ENCODE assay signal across 8 mouse cellular contexts in genomic region chr12:100159261-100159975, GRCm38 (mm10). TPM values are rescaled to one million over a fixed set of nuclear protein-coding genes. Genes with fewer than 3 reads are reported as not detected.
A peak's percentile ranks its signal among the peaks of the same experiment; 100 is the strongest.
DNase-seq lines count a peak whose midpoint lies in the region; ATAC-seq and TF ChIP-seq lines count a peak whose summit lies in the region.

Nrde2 (minus strand) TSS chr12:100159653.

- peak; percentile 97 for DNase-seq in CH12.LX (ENCODE audit: extremely low read depth)
- DNase-seq in c-Kit-positive CD71-positive TER-119-negative erythroid progenitor cells, embryonic 14.5 days (ENCODE audit: low read depth): peak; percentile 89
- DNase-seq in forebrain, embryonic 11.5 days (ENCODE audit: low spot score): peak; percentile 92
- DNase-seq in kidney, postnatal 36 days: peak; percentile 93 to 95
- DNase-seq in telencephalon, adult 2 months (ENCODE audit: low read depth, low spot score): peak; percentile 97

- in situ Hi-C loops in CH12.LX (cut with MboI; ENCODE audit: low pct_ligation_motif_present, low pct_unique_long_range_greater_than_20kb, low sequenced_read_pairs): no loop called here

- peaks cover 4% of the 10 kb centered on the region; the same call in 1 of the 2 replicates for H3K79me2 ChIP-seq in CH12.LX (replicated peaks; ENCODE audit: control insufficient read depth, extremely low read depth, insufficient read depth, poor library complexity, severe bottlenecking)

- H3K4me2 ChIP-seq in CH12.LX (ENCODE audit: insufficient read depth, low read depth, poor library complexity, severe bottlenecking): peak within 1 kb of the TSS; percentile 88; the same call in 1 of the 2 replicates
- H3K4me2 ChIP-seq in forebrain, embryonic 11.5 days (ENCODE audit: low read depth, low read length, severe bottlenecking): peak within 1 kb of the TSS; percentile 75
- H3K4me2 ChIP-seq in heart, embryonic 16.5 days (ENCODE audit: low read depth, low read length): peak within 1 kb of the TSS; percentile 87
- H3K4me2 ChIP-seq in liver, embryonic 15.5 days: peak within 1 kb of the TSS; percentile 68
- peak within 1 kb of the TSS; percentile 60 for H3K4me2 ChIP-seq in neural tube, embryonic 12.5 days (replicated peaks)

- TF ChIP-seq CTCF in CH12.LX (conservative IDR thresholded peaks at IDR 0.05 in 1 of 2, IDR thresholded peaks at IDR 0.05 in 1 of 2; ENCODE audit: low read depth in 2 of 2, low read length in 2 of 2): no peak

- TF ChIP-seq EP300 in CH12.LX (IDR thresholded peaks at IDR 0.05; ENCODE audit: low read length): peak; percentile 13; the same call in 1 of the 2 replicates

- dilution Hi-C loops in CH12.LX (cut with MboI; ENCODE audit: extremely low pct_ligation_motif_present, extremely low pct_unique_long_range_greater_than_20kb, low sequenced_read_pairs): no loop called here

- no peak for TF ChIP-seq RAD21 in CH12.LX (IDR thresholded peaks at IDR 0.05; ENCODE audit: low read depth, low read length)

- H3K27ac ChIP-seq in CH12.LX (ENCODE audit: insufficient read depth, low read depth): no peak within 1 kb of the TSS
- H3K27ac ChIP-seq in forebrain, embryonic 11.5 days (ENCODE audit: low read depth, low read length): no peak within 1 kb of the TSS
- peak within 1 kb of the TSS; percentile 78 for H3K27ac ChIP-seq in heart, embryonic 16.5 days (ENCODE audit: low read length)
- H3K27ac ChIP-seq in liver, embryonic 15.5 days (replicated peaks): peak within 1 kb of the TSS; percentile 67
- H3K27ac ChIP-seq in neural tube, embryonic 12.5 days: no peak within 1 kb of the TSS

- peak within 1 kb of the TSS; percentile 49 for H3K9ac ChIP-seq in CH12.LX (ENCODE audit: insufficient read depth, low read depth)
- H3K9ac ChIP-seq in forebrain, embryonic 11.5 days (ENCODE audit: low read length): peak within 1 kb of the TSS; percentile 66
- peak within 1 kb of the TSS; percentile 80 for H3K9ac ChIP-seq in heart, embryonic 16.5 days (ENCODE audit: low read length)
- H3K9ac ChIP-seq in liver, embryonic 15.5 days: peak within 1 kb of the TSS; percentile 57
- H3K9ac ChIP-seq in neural tube, embryonic 12.5 days: peak within 1 kb of the TSS; percentile 66

- H3K27me3 ChIP-seq in CH12.LX (replicated peaks): no peaks in the 10 kb centered on the region
- no peaks in the 10 kb centered on the region for H3K27me3 ChIP-seq in forebrain, embryonic 11.5 days (ENCODE audit: control insufficient read depth, insufficient read depth, low read length)
- H3K27me3 ChIP-seq in heart, embryonic 16.5 days (ENCODE audit: control insufficient read depth, insufficient read depth, low read length): no peaks in the 10 kb centered on the region
- H3K27me3 ChIP-seq in liver, embryonic 15.5 days: no peaks in the 10 kb centered on the region
- H3K27me3 ChIP-seq in neural tube, embryonic 12.5 days (replicated peaks): no peaks in the 10 kb centered on the region

- H3K4me3 ChIP-seq in CH12.LX (replicated peaks in 1 of 3; ENCODE audit: low read depth in 2 of 3, low read length in 2 of 3, poor library complexity in 1 of 3): peak within 1 kb of the TSS; percentile 59 to 75 (median 68)
- peak within 1 kb of the TSS; percentile 47 for H3K4me3 ChIP-seq in forebrain, embryonic 11.5 days (ENCODE audit: low read depth, low read length)
- peak within 1 kb of the TSS; percentile 76 for H3K4me3 ChIP-seq in heart, embryonic 16.5 days (ENCODE audit: low read length)
- peak within 1 kb of the TSS; percentile 68 for H3K4me3 ChIP-seq in liver, embryonic 15.5 days (replicated peaks)
- peak within 1 kb of the TSS; percentile 45 for H3K4me3 ChIP-seq in neural tube, embryonic 12.5 days

- ATAC-seq in forebrain, embryonic 11.5 days (replicated peaks; ENCODE audit: low FRiP score): peak; percentile 99
- peak; percentile 99 for ATAC-seq in heart, embryonic 16.5 days (replicated peaks; ENCODE audit: extremely low read depth, insufficient read depth, low FRiP score)
- ATAC-seq in liver, embryonic 15.5 days (ENCODE audit: insufficient read depth): peak; percentile 100
- ATAC-seq in neural tube, embryonic 12.5 days (ENCODE audit: low FRiP score, low read depth): peak; percentile 98

- H3K36me3 ChIP-seq in CH12.LX (replicated peaks in 1 of 2; ENCODE audit: control insufficient read depth in 1 of 2, insufficient read depth in 1 of 2, low read length in 1 of 2): peaks cover 3 to 32% of the 10 kb centered on the region in 2 experiments
- no peaks in the 10 kb centered on the region for H3K36me3 ChIP-seq in forebrain, embryonic 11.5 days (ENCODE audit: control insufficient read depth, insufficient read depth, low read length)
- no peaks in the 10 kb centered on the region for H3K36me3 ChIP-seq in heart, embryonic 16.5 days (ENCODE audit: control insufficient read depth, insufficient read depth)
- 0 out of 2 replicates have a peak, but pooled peaks cover 7% of the 10 kb centered on the region for H3K36me3 ChIP-seq in liver, embryonic 15.5 days (replicated peaks)
- H3K36me3 ChIP-seq in neural tube, embryonic 12.5 days: 0 out of 2 replicates have a peak, but pooled peaks cover 2% of the 10 kb centered on the region

- no peaks in the 10 kb centered on the region for H3K9me3 ChIP-seq in CH12.LX (replicated peaks; ENCODE audit: low read length)
- H3K9me3 ChIP-seq in forebrain, embryonic 11.5 days (ENCODE audit: control insufficient read depth, low read length): no peaks in the 10 kb centered on the region
- H3K9me3 ChIP-seq in heart, embryonic 16.5 days (replicated peaks; ENCODE audit: control insufficient read depth, low read length): no peaks in the 10 kb centered on the region
- no peaks in the 10 kb centered on the region for H3K9me3 ChIP-seq in liver, embryonic 15.5 days (replicated peaks)
- H3K9me3 ChIP-seq in neural tube, embryonic 12.5 days: no peaks in the 10 kb centered on the region

- TF ChIP-seq POLR2A in CH12.LX (IDR thresholded peaks at IDR 0.05; ENCODE audit: low read depth, low read length): peak; percentile 76

- under 1% methylated on average over 26 of the region's 26 CpGs for WGBS in forebrain, embryonic 11.5 days
- under 1% methylated on average over 26 of the region's 26 CpGs for WGBS in heart, embryonic 16.5 days
- under 1% methylated on average over 26 of the region's 26 CpGs for WGBS in liver, embryonic 15.5 days (ENCODE audit: insufficient replicate concordance)
- under 1% methylated on average over 26 of the region's 26 CpGs for WGBS in neural tube, embryonic 12.5 days

- H3K4me1 ChIP-seq in CH12.LX (ENCODE audit: control insufficient read depth in 1 of 2, insufficient read depth in 2 of 2): peaks cover 0 to 16% of the 10 kb centered on the region in 2 experiments; a peak in 1 of 4 replicates
- H3K4me1 ChIP-seq in forebrain, embryonic 11.5 days (replicated peaks; ENCODE audit: control insufficient read depth, insufficient read depth, low read length): no peaks in the 10 kb centered on the region; the same call in 1 of the 2 replicates
- peaks cover 6% of the 10 kb centered on the region for H3K4me1 ChIP-seq in heart, embryonic 16.5 days (ENCODE audit: control insufficient read depth, insufficient read depth, low read length)
- peaks cover 16% of the 10 kb centered on the region for H3K4me1 ChIP-seq in liver, embryonic 15.5 days (replicated peaks)
- peaks cover 4% of the 10 kb centered on the region for H3K4me1 ChIP-seq in neural tube, embryonic 12.5 days

TF ChIP-seq in CH12.LX, 34 proteins besides CTCF, POLR2A, EP300 and RAD21 (continues in another document):
- TF ChIP-seq KAT2A (IDR thresholded peaks at IDR 0.05; ENCODE audit: insufficient replicate concordance, low read length) (peak; percentile 95; the same call in 1 of the 2 replicates), GABPA (IDR thresholded peaks at IDR 0.05; ENCODE audit: insufficient replicate concordance, low read depth, low read length) (peak; percentile 39; the same call in 1 of the 2 replicates), JUND (conservative IDR thresholded peaks at IDR 0.05; ENCODE audit: low read depth, low read length) (no peak), JUN (IDR thresholded peaks at IDR 0.05; ENCODE audit: insufficient read depth, low read depth, low read length) (no peak), ZKSCAN1 (IDR thresholded peaks at IDR 0.05; ENCODE audit: borderline replicate concordance, low read depth, low read length) (no peak), ETS1 (conservative IDR thresholded peaks at IDR 0.05; ENCODE audit: low read depth, low read length) (no peak), POLR2AphosphoS2 (IDR thresholded peaks at IDR 0.05; ENCODE audit: low read depth, low read length) (0 out of 2 replicates have a peak, but pooled peaks have one; percentile 38), TBP (conservative IDR thresholded peaks at IDR 0.05; ENCODE audit: low read depth, low read length) (peak; percentile 62; the same call in 1 of the 2 replicates), ELF1 (IDR thresholded peaks at IDR 0.05; ENCODE audit: low read depth, low read length) (peak; percentile 92), USF1 (IDR thresholded peaks at IDR 0.05; ENCODE audit: low read depth, low read length) (no peak), SIN3A (IDR thresholded peaks at IDR 0.05; ENCODE audit: low read length) (peak; percentile 70), HCFC1 (IDR thresholded peaks at IDR 0.05; ENCODE audit: low read depth, low read length) (peak; percentile 94), MAZ (IDR thresholded peaks at IDR 0.05; ENCODE audit: low read depth, low read length) (peak; percentile 77), ZC3H11A (IDR thresholded peaks at IDR 0.05; ENCODE audit: low read depth, low read length) (no peak), CHD2 (IDR thresholded peaks at IDR 0.05; ENCODE audit: low read length) (peak; percentile 59; the same call in 1 of the 2 replicates), RCOR1 (conservative IDR thresholded peaks at IDR 0.05; ENCODE audit: low read depth, low read length) (no peak), MAFK (IDR thresholded peaks at IDR 0.05; ENCODE audit: insufficient replicate concordance, low read length) (no peak), MEF2A (IDR thresholded peaks at IDR 0.05; ENCODE audit: borderline replicate concordance, low read depth, low read length) (peak; percentile 44; the same call in 1 of the 2 replicates), UBTF (IDR thresholded peaks at IDR 0.05; ENCODE audit: low read depth, low read length) (no peak), NRF1 (IDR thresholded peaks at IDR 0.05; ENCODE audit: low read depth, low read length) (peak; percentile 68), ZMIZ1 (IDR thresholded peaks at IDR 0.05; ENCODE audit: low read depth, low read length) (peak; percentile 22; the same call in 1 of the 2 replicates)

RNA-seq across cellular contexts. Expression of gene Nrde2, which starts in this region (rescaled TPM):
- total RNA-seq in CH12.LX (2012; rRNA removed): 18.9 and 21.5 TPM in 2 replicates
- 24.9 and 25.6 TPM in 2 replicates for total RNA-seq in CH12.LX (2014; rRNA removed)
- 23.6 and 29.2 TPM in 2 replicates for polyA plus RNA-seq in CH12.LX (2012; ENCODE audit: insufficient read length, low read depth)
- 14.4 and 16.2 TPM in 2 replicates for polyA plus RNA-seq in forebrain, embryonic 11.5 days (2014; fragmentation: Nextera tagmentation; extraction: Ambion mirVana)
- 8.6 and 9.8 TPM in 2 replicates for polyA plus RNA-seq in heart, embryonic 16.5 days (2015; fragmentation: Nextera tagmentation; extraction: Ambion mirVana)
- 4.1 and 4.8 TPM in 2 replicates for polyA plus RNA-seq in liver, embryonic 15.5 days (2015; fragmentation: Nextera tagmentation; extraction: Ambion mirVana)
- 14.7 and 15.1 TPM in 2 replicates for polyA plus RNA-seq in neural tube, embryonic 12.5 days (2016; fragmentation: Nextera tagmentation; extraction: Ambion mirVana)

Comparison
In these comparisons a context has a peak if more than half of its experiments do, and no peak if none do; other contexts are left out.
1. H3K27ac ChIP-seq: peak in heart, embryonic 16.5 days (single experiment) and liver, embryonic 15.5 days (single experiment); none in CH12.LX (single experiment), forebrain, embryonic 11.5 days (single experiment) and neural tube, embryonic 12.5 days (single experiment).
2. Peak in every context shown above with its lines, with median percentiles within 50 percentile points of each other: DNase-seq, H3K4me2 ChIP-seq, H3K4me3 ChIP-seq, H3K9ac ChIP-seq and ATAC-seq.